Mouse (Mus musculus) forebrain, embryonic 12.5 days (tissue): ENCODE measurements around the gene Zfand3. TPM values are rescaled to one million over a fixed set of nuclear protein-coding genes. Genes with fewer than 3 reads are reported as not detected.
A peak's percentile ranks its signal among the peaks of the same experiment; 100 is the strongest.

Source experiments
- ATAC-seq: fragments of 200-750 bp; cut with Nextera tagmentation; 2 replicates; pipeline ENCODE4 v1.8.0; 2017; ENCODE audit warnings: moderate TSS enrichment; ENCODE audit not compliant: low FRiP score
- H3K27ac ChIP-seq: fragments of 300-500 bp; sonication (generic); 2 replicates; pipeline ENCODE4 v1.5.1; 2016; ENCODE audit warnings: mild to moderate bottlenecking
- H3K27me3 ChIP-seq: fragments of 300-500 bp; sonication (generic); 2 replicates; pipeline ENCODE4 v1.6.1; 2016; ENCODE audit warnings: mild to moderate bottlenecking
- H3K36me3 ChIP-seq: fragments of 300-500 bp; sonication (generic); replicated peaks from 2 replicates; pipeline ENCODE4 v1.6.1; 2016; ENCODE audit warnings: mild to moderate bottlenecking
- H3K4me1 ChIP-seq: fragments of 300-500 bp; sonication (generic); 2 replicates; pipeline ENCODE4 v1.6.1; 2016
- H3K4me2 ChIP-seq: fragments of 300-500 bp; sonication (generic); 2 replicates; pipeline ENCODE4 v1.6.1; 2016; ENCODE audit warnings: mild to moderate bottlenecking, moderate library complexity
- H3K4me3 ChIP-seq: fragments of 300-500 bp; sonication (generic); replicated peaks from 2 replicates; pipeline ENCODE4 v1.5.1; 2016; ENCODE audit warnings: mild to moderate bottlenecking
- H3K9ac ChIP-seq: fragments of 300-500 bp; sonication (generic); 2 replicates; pipeline ENCODE4 v1.6.1; 2016; ENCODE audit warnings: mild to moderate bottlenecking
- H3K9me3 ChIP-seq: fragments of 300-500 bp; sonication (generic); 2 replicates; pipeline ENCODE4 v1.6.1; 2016
- WGBS: fragments of 180-500 bp; shearing (Covaris S2); methylation state at CpG from one replicate; pipeline ENCODE4 v1.1.7; 2016; 5-methylcytosine and 5-hydroxymethylcytosine counted together
- polyA plus RNA-seq: library from polyadenylated mRNA; unstranded; fragments of >200 nt; fragmentation: Nextera tagmentation; extraction: Ambion mirVana; gene quantifications from 2 replicates; pipeline ENCODE4 v1.2.1, GENCODE M21; 2016

Zfand3 gene
- polyA plus RNA-seq, 1 experiment from 2014 or later = 77.3 TPM

DNA sequence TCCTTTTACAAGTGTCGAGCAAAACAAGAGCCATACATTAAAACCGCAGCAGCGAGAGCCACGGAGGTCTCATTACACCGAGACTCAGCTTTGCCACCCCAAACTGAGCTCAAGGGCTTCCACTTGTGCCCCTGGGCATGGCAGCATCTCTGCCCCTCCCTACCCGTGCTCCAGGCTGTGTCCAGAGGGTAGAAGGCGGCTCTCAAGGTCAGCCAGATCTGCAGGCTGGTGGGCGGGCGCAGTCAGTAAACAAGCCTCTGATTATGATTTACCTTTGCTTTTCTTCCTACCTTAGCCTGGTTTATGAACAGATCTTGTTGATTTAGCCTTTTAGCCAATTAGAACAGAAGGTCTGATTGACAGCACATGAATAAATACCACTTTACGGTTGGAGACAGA is 240.8 kb downstream of the Zfand3 start:
- peaks cover 59% of the 10 kb centered on the region for H3K4me1 ChIP-seq
- H3K9ac ChIP-seq = no peak overlapping the region
- no peaks in the 10 kb centered on the region for H3K36me3 ChIP-seq
- no peak overlapping the region for H3K4me3 ChIP-seq
- no peaks in the 10 kb centered on the region for H3K9me3 ChIP-seq
- H3K27me3 ChIP-seq = no peaks in the 10 kb centered on the region
- 0 out of 2 replicates have a peak overlapping the region, but pooled peaks have one; percentile 21 for H3K27ac ChIP-seq
- 79% methylated on average over 10 of the region's 10 CpGs for WGBS
- no peak overlapping the region for H3K4me2 ChIP-seq
- no peak for ATAC-seq

DNA sequence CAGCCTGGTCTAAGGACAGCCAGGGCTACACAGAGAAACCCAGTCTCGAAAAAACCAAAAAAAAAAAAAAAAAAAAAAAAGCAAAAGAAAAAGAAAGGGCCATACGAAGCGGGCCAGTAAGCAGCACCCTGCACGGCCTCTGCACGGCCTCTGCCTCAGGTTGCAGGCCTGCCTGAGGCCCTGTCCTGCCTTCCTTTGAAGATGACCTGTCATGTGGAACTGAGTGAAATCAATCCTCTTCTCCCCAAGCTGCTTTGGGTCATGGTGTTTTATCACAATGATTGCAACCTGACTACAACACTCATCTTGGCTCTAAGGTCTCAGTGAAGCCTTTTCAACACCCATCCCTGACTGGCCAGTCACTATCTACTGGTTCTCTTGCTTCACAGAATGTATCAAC is 248.5 kb downstream of the Zfand3 start:
- H3K9ac ChIP-seq = no peak overlapping the region
- H3K36me3 ChIP-seq = no peaks in the 10 kb centered on the region
- H3K27me3 ChIP-seq = no peaks in the 10 kb centered on the region
- H3K4me2 ChIP-seq = no peak overlapping the region
- ATAC-seq = no peak
- peaks cover 48% of the 10 kb centered on the region for H3K4me1 ChIP-seq
- 48% methylated on average over 4 of the region's 5 CpGs for WGBS
- no peaks in the 10 kb centered on the region for H3K9me3 ChIP-seq
- H3K4me3 ChIP-seq = no peak overlapping the region
- H3K27ac ChIP-seq = no peak overlapping the region

DNA sequence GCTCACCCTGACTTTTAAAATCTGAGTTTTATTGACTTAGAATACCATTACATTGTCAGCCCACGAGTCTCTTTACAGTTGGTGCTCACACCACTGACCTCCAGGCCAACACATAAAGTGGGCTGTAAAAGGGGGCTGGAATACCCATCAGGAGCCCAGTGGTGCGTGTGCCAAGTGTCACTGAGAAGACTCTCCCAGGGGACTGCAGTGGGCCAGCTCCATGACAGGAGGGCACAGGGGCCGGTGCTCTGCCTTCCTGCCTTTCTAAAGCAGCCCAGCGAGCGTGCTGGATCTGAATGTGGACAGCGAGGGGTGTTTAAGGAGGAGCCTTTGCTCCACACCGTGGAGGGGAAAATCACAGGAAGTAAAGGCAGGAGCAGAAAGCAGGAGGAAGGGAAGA is 249.4 kb downstream of the Zfand3 start:
- Histone ChIP-seq H3K9me3 (no peaks in the 10 kb centered on the region), H3K4me3 (no peak overlapping the region), H3K4me1 (peaks cover 54% of the 10 kb centered on the region), H3K27ac (no peak overlapping the region), H3K36me3 (no peaks in the 10 kb centered on the region), H3K4me2 (no peak overlapping the region), H3K9ac (no peak overlapping the region), H3K27me3 (no peaks in the 10 kb centered on the region)
- 68% methylated on average over 7 of the region's 7 CpGs for WGBS
- no peak for ATAC-seq

DNA sequence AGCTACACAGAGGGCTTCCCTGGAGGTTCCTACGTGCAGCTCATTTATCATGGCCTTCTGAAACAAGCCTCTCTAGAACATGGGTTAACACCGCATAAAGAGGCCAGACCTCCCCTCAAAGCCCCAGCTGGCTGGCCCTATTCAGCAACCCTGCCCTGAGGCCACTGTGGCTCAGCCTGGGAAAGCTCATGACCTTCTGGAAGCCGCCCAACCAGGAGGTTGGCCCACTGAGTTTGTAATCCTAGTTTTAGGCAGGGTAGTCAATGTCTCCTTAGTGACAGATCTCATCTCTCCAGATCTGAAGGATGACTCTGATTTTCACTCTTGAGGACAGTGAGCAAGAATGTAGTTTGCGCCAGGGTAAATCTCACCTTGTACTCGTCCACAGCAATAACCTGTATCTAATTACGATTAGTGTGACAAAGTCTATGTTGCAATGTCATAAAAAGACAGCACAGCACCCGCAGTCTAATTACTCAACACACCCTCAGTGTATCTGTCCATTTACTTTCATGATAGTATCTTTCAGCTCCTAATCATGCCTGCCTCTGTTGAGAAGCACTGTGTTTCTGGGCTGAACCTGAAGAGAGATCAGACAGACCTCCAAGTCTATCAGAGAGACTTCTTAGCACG is 251.5 kb downstream of the Zfand3 start:
- WGBS = 77% methylated on average over 8 of the region's 8 CpGs
- Histone ChIP-seq H3K27me3 (no peaks in the 10 kb centered on the region), H3K9ac (no peak overlapping the region), H3K36me3 (no peaks in the 10 kb centered on the region), H3K4me3 (no peak overlapping the region), H3K27ac (peak overlapping the region; percentile 65; the same call in 1 of the 2 replicates), H3K4me1 (peaks cover 56% of the 10 kb centered on the region), H3K9me3 (no peaks in the 10 kb centered on the region), H3K4me2 (no peak overlapping the region)
- ATAC-seq = no peak

DNA sequence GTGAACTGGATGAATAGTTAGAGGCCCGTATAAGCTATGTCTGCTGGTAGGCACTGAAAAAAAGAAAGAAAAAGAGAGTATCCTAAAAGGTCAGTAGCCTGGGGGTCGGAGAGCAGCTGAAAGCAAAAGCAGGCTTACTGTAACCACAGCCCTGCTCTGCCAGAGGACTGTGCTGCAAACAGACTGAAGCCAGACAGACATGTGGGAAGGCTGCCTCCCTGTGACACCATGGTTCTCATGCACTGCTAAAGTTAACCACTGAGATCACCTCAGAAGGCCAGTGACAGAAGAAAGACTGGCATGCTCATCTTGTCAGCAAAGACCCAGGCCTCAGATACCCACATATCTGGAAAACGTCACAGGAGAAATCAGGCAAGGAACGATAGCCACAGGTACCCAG is 253.9 kb downstream of the Zfand3 start:
- 72% methylated on average over 4 of the region's 4 CpGs for WGBS
- no peaks in the 10 kb centered on the region for H3K36me3 ChIP-seq
- H3K4me3 ChIP-seq = no peak overlapping the region
- ATAC-seq = no peak
- H3K27me3 ChIP-seq = no peaks in the 10 kb centered on the region
- peaks cover 80% of the 10 kb centered on the region for H3K4me1 ChIP-seq
- H3K4me2 ChIP-seq = no peak overlapping the region
- no peak overlapping the region for H3K9ac ChIP-seq
- no peak overlapping the region for H3K27ac ChIP-seq
- no peaks in the 10 kb centered on the region for H3K9me3 ChIP-seq

DNA sequence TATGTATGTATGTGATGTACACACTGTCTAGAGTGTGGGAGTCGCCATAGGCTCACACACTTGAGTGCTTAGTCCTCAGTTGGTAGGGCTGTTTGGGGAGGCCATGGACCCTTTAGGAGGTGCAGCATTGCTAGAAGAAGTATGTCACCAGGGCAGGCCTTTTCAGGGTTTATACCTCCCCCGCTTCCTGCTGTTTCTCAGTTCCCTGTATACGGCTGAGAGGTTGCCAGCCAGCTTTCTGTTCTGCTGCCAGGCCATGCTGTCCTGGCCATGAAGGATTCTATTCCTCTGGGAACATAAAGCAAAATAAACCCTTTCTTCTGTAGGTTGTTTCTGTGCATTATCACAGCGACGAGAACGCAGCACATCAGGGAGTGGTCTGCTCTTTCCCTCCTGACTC is 255.4 kb downstream of the Zfand3 start:
- Histone ChIP-seq H3K9ac (no peak overlapping the region), H3K4me3 (no peak overlapping the region), H3K4me1 (peaks cover 70% of the 10 kb centered on the region), H3K9me3 (no peaks in the 10 kb centered on the region), H3K4me2 (no peak overlapping the region), H3K27ac (no peak overlapping the region), H3K27me3 (no peaks in the 10 kb centered on the region), H3K36me3 (no peaks in the 10 kb centered on the region)
- ATAC-seq = no peak
- 81% methylated on average over 6 of the region's 6 CpGs for WGBS

Other genes with a start within 250 kb of the Zfand3 start
- 8.8 and 9.0 TPM in 2 replicates for gene Mdga1, start 34.6 kb upstream of the Zfand3 start, polyA plus RNA-seq